Mouse (Mus musculus): Measurements from ENCODE around the gene Mast4. TPM values are rescaled to one million over a fixed set of nuclear protein-coding genes. Genes with fewer than 3 reads are reported as not detected.

The Mast4 gene
- polyA plus RNA-seq, 1 experiment: 10.8 TPM

GRCm38 (mm10) chr13:103151944-103152343 is 182.4 kb downstream of the Mast4 start:
- no peak overlapping the region for H3K4me3 ChIP-seq (ENCODE audit: insufficient read depth, poor library complexity, severe bottlenecking)
- H3ac ChIP-seq (ENCODE audit: control insufficient read depth, insufficient read length, low read depth): no peak overlapping the region
- no peaks in the 10 kb centered on the region for H3K27me3 ChIP-seq (ENCODE audit: control insufficient read depth, insufficient read depth, insufficient read length)
- H3K79me3 ChIP-seq (ENCODE audit: low read depth): no peaks in the 10 kb centered on the region
- TF ChIP-seq FOSL1 (IDR thresholded peaks at IDR 0.05; ENCODE audit: insufficient read depth, low read length, poor library complexity, severe bottlenecking) (no peak), MYOD1 (IDR thresholded peaks at IDR 0.05; ENCODE audit: control insufficient read depth, insufficient read length, low read depth) (no peak), USF1 (IDR thresholded peaks at IDR 0.05; ENCODE audit: low read depth) (no peak), MYOG (IDR thresholded peaks at IDR 0.05; ENCODE audit: control insufficient read depth, extremely low read depth, insufficient read length) (no peak), MAX (IDR thresholded peaks at IDR 0.05) (no peak), CEBPB (IDR thresholded peaks at IDR 0.05; ENCODE audit: low read depth) (no peak), CTCF (IDR thresholded peaks at IDR 0.05; ENCODE audit: control insufficient read depth, insufficient read depth, insufficient read length) (no peak)
- no peaks in the 10 kb centered on the region for H3K79me2 ChIP-seq (ENCODE audit: control insufficient read depth, insufficient read depth)
- H3K36me3 ChIP-seq (ENCODE audit: control insufficient read depth, insufficient read depth): no peaks in the 10 kb centered on the region

GRCm38 (mm10) chr13:103151171-103151570 is 183.1 kb downstream of the Mast4 start:
- Histone ChIP-seq H3K4me3 (ENCODE audit: insufficient read depth, poor library complexity, severe bottlenecking) (no peak overlapping the region), H3ac (ENCODE audit: control insufficient read depth, insufficient read length, low read depth) (no peak overlapping the region), H3K27me3 (ENCODE audit: control insufficient read depth, insufficient read depth, insufficient read length) (no peaks in the 10 kb centered on the region), H3K36me3 (ENCODE audit: control insufficient read depth, insufficient read depth) (no peaks in the 10 kb centered on the region), H3K79me2 (ENCODE audit: control insufficient read depth, insufficient read depth) (no peaks in the 10 kb centered on the region), H3K79me3 (ENCODE audit: low read depth) (no peaks in the 10 kb centered on the region)
- no peak for TF ChIP-seq USF1 (IDR thresholded peaks at IDR 0.05; ENCODE audit: low read depth)
- no peak for TF ChIP-seq MAX (IDR thresholded peaks at IDR 0.05)
- TF ChIP-seq FOSL1 (IDR thresholded peaks at IDR 0.05; ENCODE audit: insufficient read depth, low read length, poor library complexity, severe bottlenecking): no peak
- TF ChIP-seq MYOD1 (IDR thresholded peaks at IDR 0.05; ENCODE audit: control insufficient read depth, insufficient read length, low read depth): no peak
- no peak for TF ChIP-seq CTCF (IDR thresholded peaks at IDR 0.05; ENCODE audit: control insufficient read depth, insufficient read depth, insufficient read length)
- TF ChIP-seq CEBPB (IDR thresholded peaks at IDR 0.05; ENCODE audit: low read depth): no peak
- TF ChIP-seq MYOG (IDR thresholded peaks at IDR 0.05; ENCODE audit: control insufficient read depth, extremely low read depth, insufficient read length): no peak

GRCm38 (mm10) chr13:103150671-103151070 is 183.6 kb downstream of the Mast4 start:
- Histone ChIP-seq H3K36me3 (ENCODE audit: control insufficient read depth, insufficient read depth) (no peaks in the 10 kb centered on the region), H3K79me2 (ENCODE audit: control insufficient read depth, insufficient read depth) (no peaks in the 10 kb centered on the region), H3ac (ENCODE audit: control insufficient read depth, insufficient read length, low read depth) (no peak overlapping the region), H3K79me3 (ENCODE audit: low read depth) (no peaks in the 10 kb centered on the region), H3K4me3 (ENCODE audit: insufficient read depth, poor library complexity, severe bottlenecking) (no peak overlapping the region), H3K27me3 (ENCODE audit: control insufficient read depth, insufficient read depth, insufficient read length) (no peaks in the 10 kb centered on the region)
- no peak for TF ChIP-seq MAX (IDR thresholded peaks at IDR 0.05)
- TF ChIP-seq FOSL1 (IDR thresholded peaks at IDR 0.05; ENCODE audit: insufficient read depth, low read length, poor library complexity, severe bottlenecking): no peak
- no peak for TF ChIP-seq USF1 (IDR thresholded peaks at IDR 0.05; ENCODE audit: low read depth)
- no peak for TF ChIP-seq MYOG (IDR thresholded peaks at IDR 0.05; ENCODE audit: control insufficient read depth, extremely low read depth, insufficient read length)
- TF ChIP-seq MYOD1 (IDR thresholded peaks at IDR 0.05; ENCODE audit: control insufficient read depth, insufficient read length, low read depth): no peak
- no peak for TF ChIP-seq CTCF (IDR thresholded peaks at IDR 0.05; ENCODE audit: control insufficient read depth, insufficient read depth, insufficient read length)
- TF ChIP-seq CEBPB (IDR thresholded peaks at IDR 0.05; ENCODE audit: low read depth): no peak

DNA sequence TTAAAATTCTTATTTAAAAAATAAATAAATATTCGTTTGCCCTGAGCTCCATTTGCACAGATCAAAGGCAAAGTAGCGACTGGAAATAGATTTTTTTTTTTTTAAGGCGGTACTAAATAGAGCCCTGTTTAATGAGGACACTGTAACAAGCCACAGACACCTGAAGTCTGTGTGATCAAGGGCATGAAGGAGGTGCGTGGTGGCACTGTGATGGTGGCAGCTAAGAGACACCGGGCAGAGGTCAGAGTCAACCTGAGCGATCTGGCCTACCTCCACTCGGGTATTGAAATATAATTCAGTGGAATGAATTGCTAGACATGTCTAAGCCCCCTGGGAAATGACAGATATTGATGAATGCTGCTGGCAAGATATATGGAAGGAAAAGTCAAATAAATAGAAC is 184.9 kb downstream of the Mast4 start:
- TF ChIP-seq FOSL1 (IDR thresholded peaks at IDR 0.05; ENCODE audit: insufficient read depth, low read length, poor library complexity, severe bottlenecking) (no peak), USF1 (IDR thresholded peaks at IDR 0.05; ENCODE audit: low read depth) (no peak), CTCF (IDR thresholded peaks at IDR 0.05; ENCODE audit: control insufficient read depth, insufficient read depth, insufficient read length) (no peak), MAX (IDR thresholded peaks at IDR 0.05) (no peak), MYOD1 (IDR thresholded peaks at IDR 0.05; ENCODE audit: control insufficient read depth, insufficient read length, low read depth) (no peak), MYOG (IDR thresholded peaks at IDR 0.05; ENCODE audit: control insufficient read depth, extremely low read depth, insufficient read length) (no peak)
- Histone ChIP-seq H3ac (ENCODE audit: control insufficient read depth, insufficient read length, low read depth) (no peak overlapping the region), H3K36me3 (ENCODE audit: control insufficient read depth, insufficient read depth) (no peaks in the 10 kb centered on the region), H3K79me2 (ENCODE audit: control insufficient read depth, insufficient read depth) (no peaks in the 10 kb centered on the region), H3K4me3 (ENCODE audit: insufficient read depth, poor library complexity, severe bottlenecking) (no peak overlapping the region), H3K27me3 (ENCODE audit: control insufficient read depth, insufficient read depth, insufficient read length) (no peaks in the 10 kb centered on the region), H3K79me3 (ENCODE audit: low read depth) (no peaks in the 10 kb centered on the region)

DNA sequence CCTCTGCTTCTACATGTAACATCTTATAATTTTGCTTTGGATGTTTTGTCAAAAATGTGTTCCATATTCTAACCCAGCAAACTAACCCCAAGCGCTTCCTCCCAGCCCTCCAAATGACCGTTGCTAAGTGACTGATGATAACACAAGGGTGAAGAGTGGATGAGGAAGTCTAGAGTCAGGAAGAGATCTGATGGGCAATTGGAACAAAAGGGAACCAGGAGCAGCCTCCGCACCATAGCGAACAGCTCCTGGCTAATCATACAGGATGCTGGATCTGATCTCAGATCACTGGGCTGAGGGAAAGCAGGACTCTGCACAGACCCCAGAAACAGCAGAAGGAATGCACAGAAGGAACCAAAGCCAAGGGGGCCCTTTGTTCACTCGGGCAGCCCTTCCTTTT is 190.0 kb downstream of the Mast4 start:
- Histone ChIP-seq H3K79me3 (ENCODE audit: low read depth) (no peaks in the 10 kb centered on the region), H3K79me2 (ENCODE audit: control insufficient read depth, insufficient read depth) (no peaks in the 10 kb centered on the region)
- no peak for TF ChIP-seq MAX (IDR thresholded peaks at IDR 0.05)
- TF ChIP-seq CEBPB (IDR thresholded peaks at IDR 0.05; ENCODE audit: low read depth): no peak
- no peak for TF ChIP-seq FOSL1 (IDR thresholded peaks at IDR 0.05; ENCODE audit: insufficient read depth, low read length, poor library complexity, severe bottlenecking)
- no peak for TF ChIP-seq USF1 (IDR thresholded peaks at IDR 0.05; ENCODE audit: low read depth)
- TF ChIP-seq MYOD1 (IDR thresholded peaks at IDR 0.05; ENCODE audit: control insufficient read depth, insufficient read length, low read depth): no peak
- TF ChIP-seq MYOG (IDR thresholded peaks at IDR 0.05; ENCODE audit: control insufficient read depth, extremely low read depth, insufficient read length): no peak
- no peak for TF ChIP-seq CTCF (IDR thresholded peaks at IDR 0.05; ENCODE audit: control insufficient read depth, insufficient read depth, insufficient read length)

DNA sequence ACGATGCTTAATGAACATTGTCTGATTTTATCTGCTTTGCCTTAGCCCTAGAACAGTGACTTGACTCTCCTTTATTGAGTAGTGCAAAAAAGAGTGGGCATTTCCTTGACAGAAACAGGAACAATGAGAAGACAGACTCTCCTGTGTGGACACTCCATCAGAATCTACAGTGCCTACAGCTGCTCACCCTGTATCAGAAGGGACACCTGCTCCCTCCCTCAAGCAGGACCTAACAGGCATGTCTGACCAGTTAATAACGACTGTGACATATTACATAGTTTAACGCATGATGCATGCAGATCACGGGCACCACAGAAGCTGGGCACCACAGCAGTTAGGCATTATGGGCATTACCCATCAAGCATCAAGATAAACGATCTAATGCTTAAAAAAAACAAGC is 193.0 kb downstream of the Mast4 start:
- Histone ChIP-seq H3K36me3 (ENCODE audit: control insufficient read depth, insufficient read depth) (no peaks in the 10 kb centered on the region), H3ac (ENCODE audit: control insufficient read depth, insufficient read length, low read depth) (no peak overlapping the region), H3K79me3 (ENCODE audit: low read depth) (no peaks in the 10 kb centered on the region), H3K79me2 (ENCODE audit: control insufficient read depth, insufficient read depth) (no peaks in the 10 kb centered on the region), H3K4me3 (ENCODE audit: insufficient read depth, poor library complexity, severe bottlenecking) (no peak overlapping the region), H3K27me3 (ENCODE audit: control insufficient read depth, insufficient read depth, insufficient read length) (no peaks in the 10 kb centered on the region)
- no peak for TF ChIP-seq CTCF (IDR thresholded peaks at IDR 0.05; ENCODE audit: control insufficient read depth, insufficient read depth, insufficient read length)
- no peak for TF ChIP-seq MYOD1 (IDR thresholded peaks at IDR 0.05; ENCODE audit: control insufficient read depth, insufficient read length, low read depth)
- TF ChIP-seq CEBPB (IDR thresholded peaks at IDR 0.05; ENCODE audit: low read depth): no peak
- TF ChIP-seq MAX (IDR thresholded peaks at IDR 0.05): no peak
- TF ChIP-seq USF1 (IDR thresholded peaks at IDR 0.05; ENCODE audit: low read depth): no peak
- no peak for TF ChIP-seq MYOG (IDR thresholded peaks at IDR 0.05; ENCODE audit: control insufficient read depth, extremely low read depth, insufficient read length)
- no peak for TF ChIP-seq FOSL1 (IDR thresholded peaks at IDR 0.05; ENCODE audit: insufficient read depth, low read length, poor library complexity, severe bottlenecking)

More for the DNA sequence above, 190.0 kb downstream of the Mast4 start:
- no peak overlapping the region for H3ac ChIP-seq (ENCODE audit: control insufficient read depth, insufficient read length, low read depth)
- no peaks in the 10 kb centered on the region for H3K27me3 ChIP-seq (ENCODE audit: control insufficient read depth, insufficient read depth, insufficient read length)
- no peaks in the 10 kb centered on the region for H3K36me3 ChIP-seq (ENCODE audit: control insufficient read depth, insufficient read depth)
- H3K4me3 ChIP-seq (ENCODE audit: insufficient read depth, poor library complexity, severe bottlenecking): no peak overlapping the region

Data from C2C12 (cell line).